Mouse (Mus musculus) heart, embryonic 13.5 days (tissue): ENCODE results near the gene Sv2c. TPM values are rescaled to one million over a fixed set of nuclear protein-coding genes. Genes with fewer than 3 reads are reported as not detected.

Experiments
- ATAC-seq: fragments of 200-750 bp; cut with Nextera tagmentation; 2 replicates; pipeline ENCODE4 v1.8.0; 2017; ENCODE audit warnings: moderate TSS enrichment; ENCODE audit not compliant: insufficient number of reproducible peaks, low FRiP score, low TSS enrichment; ENCODE audit errors: extremely low read depth
- H3K27ac ChIP-seq: fragments of 300-500 bp; sonication (generic); replicated peaks from 2 replicates; pipeline ENCODE4 v1.5.1; 2015; ENCODE audit warnings: moderate library complexity, mild to moderate bottlenecking, inconsistent platforms
- H3K27me3 ChIP-seq: fragments of 300-500 bp; sonication (generic); replicated peaks from 2 replicates; pipeline ENCODE4 v1.6.1; 2015; ENCODE audit warnings: mild to moderate bottlenecking, inconsistent platforms
- H3K36me3 ChIP-seq: fragments of 300-500 bp; sonication (generic); 2 replicates; pipeline ENCODE4 v1.6.1; 2015; ENCODE audit warnings: mild to moderate bottlenecking, inconsistent platforms
- H3K4me1 ChIP-seq: fragments of 300-500 bp; sonication (generic); 2 replicates; pipeline ENCODE4 v1.6.1; 2015; ENCODE audit warnings: inconsistent platforms
- H3K4me2 ChIP-seq: fragments of 300-500 bp; sonication (generic); 2 replicates; pipeline ENCODE4 v1.6.1; 2015; ENCODE audit warnings: inconsistent platforms, mild to moderate bottlenecking, moderate library complexity
- H3K4me3 ChIP-seq: fragments of 300-500 bp; sonication (generic); 2 replicates; pipeline ENCODE4 v1.5.1; 2015; ENCODE audit warnings: moderate library complexity, mild to moderate bottlenecking, inconsistent platforms
- H3K9ac ChIP-seq: fragments of 300-500 bp; sonication (generic); 2 replicates; pipeline ENCODE4 v1.6.1; 2015; ENCODE audit warnings: inconsistent platforms, mild to moderate bottlenecking, moderate library complexity
- H3K9me3 ChIP-seq: fragments of 300-500 bp; sonication (generic); 2 replicates; pipeline ENCODE4 v1.6.1; 2016; ENCODE audit warnings: inconsistent platforms
- WGBS: fragments of 180-500 bp; shearing (Covaris S2); methylation state at CpG from one replicate; pipeline ENCODE4 v1.1.7; 2015; ENCODE audit warnings: mixed read lengths; 5-methylcytosine and 5-hydroxymethylcytosine counted together
- polyA plus RNA-seq: library from polyadenylated mRNA; unstranded; fragments of >200 nt; fragmentation: Nextera tagmentation; extraction: Ambion mirVana; gene quantifications from 2 replicates; pipeline ENCODE4 v1.2.1, GENCODE M21; 2015

The Sv2c gene
- polyA plus RNA-seq, 1 experiment from 2014 or later = 0.99 TPM

GRCm38 (mm10) chr13:95965596-95965995, 166.8 kb downstream of the Sv2c start:
- ATAC-seq = no peak
- Histone ChIP-seq H3K36me3 (no peaks in the 10 kb centered on the region), H3K9ac (no peak overlapping the region), H3K27ac (peak overlapping the region; percentile 57; the same call in 1 of the 2 replicates), H3K4me2 (0 out of 2 replicates have a peak overlapping the region, but pooled peaks have one; percentile 8), H3K27me3 (0 out of 2 replicates have a peak, but pooled peaks cover 3% of the 10 kb centered on the region), H3K4me1 (peaks cover 45% of the 10 kb centered on the region), H3K9me3 (no peaks in the 10 kb centered on the region), H3K4me3 (no peak overlapping the region)
- 33% methylated on average over 6 of the region's 6 CpGs for WGBS

GRCm38 (mm10) chr13:95965162-95965561, 167.2 kb downstream of the Sv2c start:
- Histone ChIP-seq H3K27ac (peak overlapping the region; percentile 57; the same call in 1 of the 2 replicates), H3K9ac (no peak overlapping the region), H3K4me3 (no peak overlapping the region), H3K27me3 (0 out of 2 replicates have a peak, but pooled peaks cover 2% of the 10 kb centered on the region), H3K36me3 (no peaks in the 10 kb centered on the region), H3K9me3 (no peaks in the 10 kb centered on the region), H3K4me1 (peaks cover 49% of the 10 kb centered on the region), H3K4me2 (peak overlapping the region; percentile 8; the same call in 1 of the 2 replicates)
- 28% methylated on average over 10 of the region's 10 CpGs for WGBS
- no peak for ATAC-seq

GRCm38 (mm10) chr13:95964226-95964625, 168.2 kb downstream of the Sv2c start:
- no peak for ATAC-seq
- Histone ChIP-seq H3K9me3 (no peaks in the 10 kb centered on the region), H3K4me2 (no peak overlapping the region), H3K36me3 (no peaks in the 10 kb centered on the region), H3K4me3 (no peak overlapping the region), H3K27ac (no peak overlapping the region), H3K4me1 (peaks cover 58% of the 10 kb centered on the region), H3K9ac (no peak overlapping the region), H3K27me3 (no peaks in the 10 kb centered on the region)
- WGBS = 51% methylated on average over 8 of the region's 8 CpGs

- no peak overlapping the region for H3K9ac ChIP-seq
- H3K4me2 ChIP-seq = no peak overlapping the region
- H3K9me3 ChIP-seq = no peaks in the 10 kb centered on the region
- 73% methylated on average over 1 of the region's 1 CpGs for WGBS
- peaks cover 59% of the 10 kb centered on the region for H3K4me1 ChIP-seq
- H3K27ac ChIP-seq = no peak overlapping the region
- no peak for ATAC-seq
- no peaks in the 10 kb centered on the region for H3K36me3 ChIP-seq
- H3K4me3 ChIP-seq = no peak overlapping the region
- no peaks in the 10 kb centered on the region for H3K27me3 ChIP-seq
These were observed 168.7 kb downstream of the Sv2c start for GRCm38 (mm10) chr13:95963671-95964070.

GRCm38 (mm10) chr13:95961905-95962304, 170.5 kb downstream of the Sv2c start:
- H3K4me2 ChIP-seq = peak overlapping the region; percentile 87
- WGBS = 10% methylated on average over 7 of the region's 7 CpGs
- H3K4me1 ChIP-seq = peaks cover 55% of the 10 kb centered on the region
- no peak overlapping the region for H3K27ac ChIP-seq
- no peaks in the 10 kb centered on the region for H3K27me3 ChIP-seq
- no peak for ATAC-seq
- H3K4me3 ChIP-seq = peak overlapping the region; percentile 58
- H3K9ac ChIP-seq = peak overlapping the region; percentile 79
- H3K36me3 ChIP-seq = no peaks in the 10 kb centered on the region
- H3K9me3 ChIP-seq = no peaks in the 10 kb centered on the region

- Histone ChIP-seq H3K4me3 (peak overlapping the region; percentile 58), H3K27ac (peak overlapping the region; percentile 13; the same call in 1 of the 2 replicates), H3K9ac (peak overlapping the region; percentile 79), H3K4me1 (peaks cover 59% of the 10 kb centered on the region), H3K9me3 (no peaks in the 10 kb centered on the region), H3K36me3 (no peaks in the 10 kb centered on the region), H3K27me3 (no peaks in the 10 kb centered on the region), H3K4me2 (peak overlapping the region; percentile 87)
- no peak for ATAC-seq
- 16% methylated on average over 29 of the region's 29 CpGs for WGBS
These were observed 171.1 kb downstream of the Sv2c start for GRCm38 (mm10) chr13:95961191-95961791.

GRCm38 (mm10) chr13:95960477-95961185, 171.7 kb downstream of the Sv2c start:
- Histone ChIP-seq H3K4me2 (peak overlapping the region; percentile 87), H3K27ac (0 out of 2 replicates have a peak overlapping the region, but pooled peaks have one; percentile 13), H3K27me3 (no peaks in the 10 kb centered on the region), H3K4me1 (peaks cover 56% of the 10 kb centered on the region), H3K4me3 (peak overlapping the region; percentile 58), H3K36me3 (no peaks in the 10 kb centered on the region), H3K9me3 (no peaks in the 10 kb centered on the region), H3K9ac (peak overlapping the region; percentile 79)
- ATAC-seq = no peak
- 8% methylated on average over 10 of the region's 10 CpGs for WGBS

GRCm38 (mm10) chr13:95959651-95960476, 172.5 kb downstream of the Sv2c start:
- H3K9ac ChIP-seq = peak overlapping the region; percentile 8; the same call in 1 of the 2 replicates
- H3K9me3 ChIP-seq = no peaks in the 10 kb centered on the region
- ATAC-seq = no peak
- H3K27ac ChIP-seq = 0 out of 2 replicates have a peak overlapping the region, but pooled peaks have one; percentile 28
- H3K4me3 ChIP-seq = peak overlapping the region; percentile 15; the same call in 1 of the 2 replicates
- WGBS = 12% methylated on average over 14 of the region's 14 CpGs
- no peaks in the 10 kb centered on the region for H3K36me3 ChIP-seq
- H3K27me3 ChIP-seq = no peaks in the 10 kb centered on the region
- H3K4me1 ChIP-seq = peaks cover 50% of the 10 kb centered on the region
- peak overlapping the region; percentile 87 for H3K4me2 ChIP-seq

GRCm38 (mm10) chr13:95957134-95957533, 175.2 kb downstream of the Sv2c start:
- Histone ChIP-seq H3K4me1 (peaks cover 44% of the 10 kb centered on the region), H3K9ac (no peak overlapping the region), H3K27ac (0 out of 2 replicates have a peak overlapping the region, but pooled peaks have one; percentile 21), H3K4me3 (no peak overlapping the region), H3K36me3 (no peaks in the 10 kb centered on the region), H3K9me3 (no peaks in the 10 kb centered on the region), H3K4me2 (peak overlapping the region; percentile 37), H3K27me3 (no peaks in the 10 kb centered on the region)
- no peak for ATAC-seq
- WGBS = 30% methylated on average over 10 of the region's 10 CpGs

- Histone ChIP-seq H3K4me2 (no peak overlapping the region), H3K4me1 (peaks cover 36% of the 10 kb centered on the region), H3K4me3 (no peak overlapping the region), H3K9ac (no peak overlapping the region), H3K9me3 (no peaks in the 10 kb centered on the region), H3K27ac (no peak overlapping the region), H3K36me3 (no peaks in the 10 kb centered on the region), H3K27me3 (no peaks in the 10 kb centered on the region)
- WGBS = 70% methylated on average over 2 of the region's 2 CpGs
- ATAC-seq = no peak
These were observed 176.0 kb downstream of the Sv2c start for GRCm38 (mm10) chr13:95956327-95956781.

GRCm38 (mm10) chr13:95955204-95955603, 177.2 kb downstream of the Sv2c start:
- Histone ChIP-seq H3K9me3 (no peaks in the 10 kb centered on the region), H3K27ac (no peak overlapping the region), H3K4me1 (peaks cover 34% of the 10 kb centered on the region), H3K9ac (no peak overlapping the region), H3K4me2 (no peak overlapping the region), H3K4me3 (no peak overlapping the region), H3K36me3 (no peaks in the 10 kb centered on the region), H3K27me3 (no peaks in the 10 kb centered on the region)
- WGBS = 81% methylated on average over 5 of the region's 5 CpGs
- ATAC-seq = no peak
